Mouse (Mus musculus) telencephalon, adult 2 months (tissue): ENCODE measurements around the gene Gprin2.

Source experiments
- DNase-seq: peaks from one replicate; pipeline ENCODE4 v3.0.0-alpha.2; 2011; ENCODE audit warnings: low read depth, low spot score

Gene Gprin2

GRCm38 (mm10) chr14:34201231-34202035, at the start of gene Gprin2:
Gene Gprin2 (minus strand): TSS chr14:34201653.
- DNase-seq = no peak

GRCm38 (mm10) chr14:34240676-34241075, 39.2 kb upstream of the Gprin2 start:
- no peak for DNase-seq

- DNase-seq = no peak
Observed at GRCm38 (mm10) chr14:34240263-34240662, 38.8 kb upstream of the Gprin2 start.

DNA sequence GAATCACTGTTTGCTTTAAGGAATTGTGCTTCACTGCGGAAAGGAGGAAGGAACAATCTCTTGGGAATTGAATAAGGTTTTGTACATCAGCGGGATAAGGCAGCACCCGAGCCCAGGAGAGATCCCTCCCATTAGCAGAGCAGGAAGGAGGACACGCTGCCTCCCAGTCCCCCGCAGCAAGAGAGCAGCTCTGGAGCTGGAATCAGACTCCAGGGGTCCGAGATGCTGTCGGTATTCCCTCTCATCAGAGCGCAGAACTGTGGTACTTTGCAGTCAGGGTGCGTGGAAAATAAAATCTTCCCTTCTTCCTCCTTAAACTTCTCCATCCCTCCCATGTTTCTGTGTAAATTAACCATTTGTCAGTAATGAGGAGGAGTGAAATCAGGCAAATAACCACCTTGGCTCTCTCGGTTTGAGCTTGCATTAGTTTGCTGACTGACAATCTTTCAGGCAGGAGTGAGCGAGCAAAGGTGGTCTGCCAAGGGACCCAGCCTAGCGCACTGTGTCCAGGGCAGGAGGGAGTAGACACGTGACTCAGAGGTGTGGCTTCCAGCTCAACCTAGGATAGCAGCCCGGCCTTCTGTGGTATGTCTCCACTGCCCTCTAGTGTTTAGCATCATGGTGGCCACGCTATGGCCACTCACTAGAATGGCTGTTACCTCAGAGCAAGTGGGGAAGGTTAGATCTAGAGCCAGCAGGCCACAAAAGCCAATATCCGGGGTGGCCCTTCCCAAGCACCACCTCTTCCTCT, 33.4 kb upstream of the Gprin2 start:
- peak; percentile 6 for DNase-seq

DNA sequence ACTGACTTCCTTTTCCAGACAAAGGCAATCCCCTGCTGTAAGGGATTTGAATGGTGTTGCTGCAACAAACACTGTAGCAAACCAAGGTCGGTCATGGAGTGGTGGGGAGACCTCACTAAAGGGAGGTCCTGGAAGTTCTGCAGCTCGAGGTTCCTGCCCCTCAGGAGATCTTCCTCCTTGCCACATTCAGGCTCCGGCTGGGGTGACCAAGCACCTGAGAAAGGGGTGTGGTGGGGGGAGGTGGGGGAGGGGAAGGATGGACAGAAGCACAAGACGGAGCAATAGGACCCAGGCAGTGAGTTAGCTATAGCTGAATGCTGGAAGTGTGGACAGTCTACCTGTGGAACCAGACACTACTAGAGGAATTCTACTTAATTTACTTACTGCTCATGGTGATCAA, 32.4 kb upstream of the Gprin2 start:
- DNase-seq = no peak

- no peak for DNase-seq
Observed at GRCm38 (mm10) chr14:34232866-34233680, 31.6 kb upstream of the Gprin2 start.

GRCm38 (mm10) chr14:34232340-34232739, 30.9 kb upstream of the Gprin2 start:
- no peak for DNase-seq

DNA sequence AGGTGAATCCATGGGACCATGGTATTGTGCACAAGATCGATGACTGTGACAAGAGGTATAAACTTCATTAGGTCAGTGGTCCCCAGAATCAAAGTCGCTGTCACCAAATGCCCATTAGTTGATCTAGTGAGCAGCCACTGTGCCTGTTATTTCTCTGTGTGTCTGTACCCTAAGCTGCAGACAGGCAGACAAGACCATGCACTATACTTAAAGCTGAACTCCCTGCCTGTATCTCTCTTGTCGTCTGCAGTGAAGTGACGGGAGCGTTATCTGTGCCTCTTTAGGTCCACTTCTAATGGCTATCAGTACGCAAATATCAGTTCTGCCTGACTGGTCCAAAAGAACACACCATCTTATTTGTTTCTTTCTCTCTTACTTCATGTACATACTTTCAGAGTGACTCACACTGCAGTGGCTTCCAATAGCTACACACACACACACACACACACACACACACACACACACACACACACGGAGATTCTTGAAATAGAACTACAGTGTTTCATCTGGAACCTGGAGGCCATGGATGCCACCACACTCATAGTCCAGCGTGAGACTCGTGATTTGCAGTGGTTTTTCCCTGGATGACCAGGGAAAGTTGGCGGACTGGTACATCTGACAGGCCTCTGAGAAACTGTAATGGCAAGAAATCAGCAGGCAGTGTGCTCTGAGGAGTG, 27.5 kb upstream of the Gprin2 start:
- no peak for DNase-seq

GRCm38 (mm10) chr14:34227981-34228380, 26.5 kb upstream of the Gprin2 start:
- DNase-seq = no peak

GRCm38 (mm10) chr14:34226566-34226965, 25.1 kb upstream of the Gprin2 start:
- DNase-seq = no peak

DNA sequence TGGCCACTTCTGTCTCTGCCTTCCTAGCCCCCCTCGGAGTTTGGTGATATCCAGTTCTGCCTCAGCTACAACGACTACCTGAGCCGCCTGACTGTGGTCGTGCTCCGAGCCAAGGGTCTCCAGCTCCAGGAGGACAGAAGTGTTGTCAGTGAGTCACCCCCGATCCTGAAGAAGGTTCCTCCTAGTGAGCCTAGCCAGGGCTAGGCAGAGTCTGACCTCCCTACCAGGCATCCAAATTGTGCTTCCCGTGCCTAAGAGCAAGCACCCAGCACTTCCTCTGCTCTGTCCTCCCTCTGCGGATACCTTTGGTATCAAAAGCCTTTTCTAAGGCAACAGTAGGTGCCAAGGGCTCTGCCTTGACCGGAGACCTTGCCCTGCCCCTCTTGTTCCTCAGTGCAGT, 24.5 kb upstream of the Gprin2 start:
- no peak for DNase-seq

DNA sequence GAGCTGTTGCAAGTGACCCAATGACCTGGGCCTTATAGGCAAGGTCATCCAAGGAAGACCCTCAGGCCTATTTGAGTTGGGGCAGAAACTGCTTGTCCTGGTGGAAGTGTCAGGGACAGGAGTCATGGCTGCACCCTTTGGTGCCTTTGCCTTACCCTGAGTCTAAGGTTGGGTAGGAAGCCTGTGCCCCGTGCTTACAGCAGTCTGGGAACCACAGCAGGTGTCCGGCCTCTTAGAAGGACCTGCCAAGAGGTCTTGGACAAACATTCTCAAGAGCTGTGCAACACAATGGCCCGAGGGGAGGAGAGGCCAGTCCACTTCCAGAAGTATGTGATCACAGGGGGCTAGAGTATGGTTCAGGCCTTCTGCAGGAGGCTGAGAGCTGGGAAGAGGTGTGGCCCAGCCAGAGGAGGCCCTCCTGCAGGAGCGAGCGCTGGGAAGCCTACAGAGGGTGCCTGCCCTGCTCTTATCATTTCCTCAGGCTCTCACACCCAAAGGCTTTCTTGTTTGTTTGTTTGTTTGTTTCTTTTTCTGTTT, 22.0 kb upstream of the Gprin2 start:
- DNase-seq = no peak

DNA sequence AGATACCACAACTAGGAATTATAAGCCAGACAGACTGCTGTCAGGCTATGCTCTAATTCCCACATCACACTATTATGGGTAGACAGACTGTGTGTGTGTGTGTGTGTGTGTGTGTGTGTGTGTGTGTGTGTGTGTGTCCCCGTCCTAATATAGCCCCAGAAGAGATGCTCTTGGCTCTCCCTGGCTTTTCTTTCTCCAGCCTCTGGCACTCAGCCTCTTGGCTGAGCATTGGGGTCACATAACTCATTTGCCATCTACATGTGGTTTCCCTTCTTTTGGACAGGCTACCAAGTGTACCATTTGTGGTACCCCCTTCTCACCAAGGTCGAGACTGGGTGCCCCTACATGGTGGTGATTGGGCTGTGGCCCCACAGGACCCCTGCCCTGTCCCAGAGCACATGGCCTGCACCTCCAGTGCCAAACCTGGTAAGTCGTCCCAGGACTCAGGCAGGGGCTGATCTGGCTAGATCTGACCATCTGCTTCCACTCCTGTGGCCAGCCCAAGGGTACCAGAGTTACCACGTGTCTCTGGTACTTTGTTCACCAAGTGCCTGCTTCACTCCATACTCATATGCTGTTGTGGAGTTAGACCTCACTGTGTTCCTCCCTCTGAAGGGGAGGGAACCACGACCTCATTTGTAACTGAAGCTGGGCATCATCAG, 20.1 kb upstream of the Gprin2 start:
- DNase-seq = no peak

GRCm38 (mm10) chr14:34220426-34220825, 19.0 kb upstream of the Gprin2 start:
- DNase-seq = no peak

GRCm38 (mm10) chr14:34219786-34220198, 18.3 kb upstream of the Gprin2 start:
- no peak for DNase-seq

DNA sequence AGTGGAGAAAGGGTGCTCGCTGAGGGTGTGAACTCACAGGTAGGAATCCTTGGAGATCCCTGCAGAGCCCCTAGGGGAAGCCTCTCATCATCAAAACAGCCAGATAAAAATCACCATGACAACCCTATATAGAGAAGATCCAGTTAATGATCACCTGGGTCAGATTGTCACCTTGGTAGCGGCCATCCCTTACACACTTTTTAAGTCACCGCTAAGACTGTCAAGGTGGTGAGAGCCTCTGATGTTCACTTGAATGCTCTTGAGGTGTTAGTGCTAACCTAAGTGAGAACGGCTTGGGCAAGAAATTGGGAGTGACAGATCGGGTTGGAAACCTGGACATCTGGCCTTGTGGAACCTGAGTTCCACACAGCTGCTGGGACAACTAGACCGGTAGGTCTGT, 17.8 kb upstream of the Gprin2 start, which contains the start of gene Syt15:
TSS of gene Syt15 (plus strand) at position 301 of the 400 bp plus-strand sequence.
- no peak for DNase-seq

GRCm38 (mm10) chr14:34215451-34216127, 14.1 kb upstream of the Gprin2 start:
- no peak for DNase-seq

DNA sequence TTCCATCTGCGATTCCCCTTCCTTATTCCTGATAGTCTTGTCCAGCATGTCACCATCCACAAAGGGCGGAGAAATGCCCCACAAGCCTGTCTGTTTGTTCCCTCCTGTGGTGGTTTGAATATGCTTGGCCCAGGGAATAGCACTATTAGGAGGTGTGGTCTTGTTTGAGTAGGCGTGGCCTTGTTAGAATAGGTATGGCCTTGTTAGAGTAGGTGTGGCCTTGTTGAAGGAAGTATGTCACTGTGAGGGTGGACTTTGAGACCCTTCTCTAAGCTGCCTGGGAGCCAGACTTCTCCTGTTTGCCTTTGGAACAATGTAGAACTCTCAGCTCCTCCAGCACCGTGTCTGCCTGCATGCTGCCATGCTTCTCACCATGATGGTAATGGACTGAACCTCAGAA, 8.5 kb upstream of the Gprin2 start:
- DNase-seq = no peak

DNA sequence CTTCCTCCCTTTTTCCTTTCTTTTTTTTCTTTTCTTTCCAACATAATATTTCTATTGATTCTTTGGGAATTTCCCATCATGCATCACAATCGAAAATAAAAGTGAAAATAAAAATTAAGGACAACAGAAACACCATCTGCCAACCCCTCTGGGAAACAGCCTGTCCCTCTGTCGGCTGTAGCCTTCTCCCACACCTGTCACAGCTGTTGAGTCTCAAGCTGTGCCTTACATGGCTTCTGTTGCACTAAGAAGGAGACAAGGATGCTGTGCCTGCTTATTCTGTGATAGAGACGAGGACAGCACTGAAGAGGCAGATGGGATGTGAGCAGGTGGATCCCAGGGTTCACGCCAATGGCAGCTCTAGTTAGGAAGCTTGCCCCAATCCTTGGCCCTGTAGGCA, 7.6 kb upstream of the Gprin2 start:
- no peak for DNase-seq

DNA sequence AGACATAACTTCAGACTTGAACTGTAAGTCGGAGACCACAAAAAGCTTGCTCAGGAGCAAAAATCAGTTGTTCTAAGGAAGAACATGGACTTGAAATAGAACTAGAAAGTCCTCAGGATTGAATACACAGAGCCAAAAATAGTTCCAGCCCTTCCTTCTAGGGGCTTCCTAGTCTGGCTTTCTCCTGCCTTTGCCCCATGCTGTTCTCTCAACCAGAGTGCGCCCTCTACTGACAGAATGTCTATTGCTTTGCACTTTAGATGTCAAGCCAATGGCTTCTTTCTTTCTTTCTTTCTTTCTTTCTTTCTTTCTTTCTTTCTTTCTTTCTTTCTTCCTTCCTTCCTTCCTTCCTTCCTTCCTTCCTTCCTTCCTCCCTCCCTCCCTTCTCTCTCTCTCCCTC, 7.2 kb upstream of the Gprin2 start:
- DNase-seq = no peak
